Mouse (Mus musculus): ENCODE measurements around the gene Yipf3. TPM values are rescaled to one million over a fixed set of nuclear protein-coding genes. Genes with fewer than 3 reads are reported as not detected.

The Yipf3 gene
- total RNA-seq, 2 experiments from 2014 or later: 83.8 to 97.4 TPM

- DNase-seq (ENCODE audit: extremely low spot score in 1 of 2, low spot score in 1 of 2): no peak
Observed at GRCm38 (mm10) chr17:46278011-46278765, 30.3 kb downstream of the Yipf3 start.

- DNase-seq (ENCODE audit: extremely low spot score in 1 of 2, low spot score in 1 of 2): peak; percentile 73 to 78
Observed at GRCm38 (mm10) chr17:46282483-46283123, 34.7 kb downstream of the Yipf3 start, which contains the start of gene Tjap1. Gene Tjap1 (minus strand): TSS chr17:46283026.

- no peak for DNase-seq (ENCODE audit: extremely low spot score in 1 of 2, low spot score in 1 of 2)
Observed at GRCm38 (mm10) chr17:46283140-46283539, 35.3 kb downstream of the Yipf3 start.

- DNase-seq (ENCODE audit: extremely low spot score in 1 of 2, low spot score in 1 of 2): no peak
Observed at GRCm38 (mm10) chr17:46283911-46284310, 36.0 kb downstream of the Yipf3 start.

GRCm38 (mm10) chr17:46284653-46285052 lies 36.8 kb downstream of the Yipf3 start:
- DNase-seq (ENCODE audit: extremely low spot score in 1 of 2, low spot score in 1 of 2): no peak

- DNase-seq (ENCODE audit: extremely low spot score in 1 of 2, low spot score in 1 of 2): no peak
Observed at GRCm38 (mm10) chr17:46285407-46285806, 37.5 kb downstream of the Yipf3 start.

- no peak for DNase-seq (ENCODE audit: extremely low spot score in 1 of 2, low spot score in 1 of 2)
Observed at GRCm38 (mm10) chr17:46287678-46288095, 39.8 kb downstream of the Yipf3 start.

GRCm38 (mm10) chr17:46296601-46297000 lies 48.7 kb downstream of the Yipf3 start:
- DNase-seq (ENCODE audit: extremely low spot score in 1 of 2, low spot score in 1 of 2): no peak

- DNase-seq (ENCODE audit: extremely low spot score in 1 of 2, low spot score in 1 of 2): no peak
Observed at GRCm38 (mm10) chr17:46297028-46297363, 49.1 kb downstream of the Yipf3 start.

GRCm38 (mm10) chr17:46297364-46298219 lies 49.7 kb downstream of the Yipf3 start, which contains the start of gene Dlk2:
Gene Dlk2 (plus strand): TSS chr17:46297421.
- peak; percentile 45 to 47 for DNase-seq (ENCODE audit: extremely low spot score in 1 of 2, low spot score in 1 of 2)

GRCm38 (mm10) chr17:46298220-46298913 lies 50.5 kb downstream of the Yipf3 start:
- DNase-seq (ENCODE audit: extremely low spot score in 1 of 2, low spot score in 1 of 2): peak; percentile 79 to 89

GRCm38 (mm10) chr17:46301892-46302291 lies 54.0 kb downstream of the Yipf3 start:
- no peak for DNase-seq (ENCODE audit: extremely low spot score in 1 of 2, low spot score in 1 of 2)

Small RNA genes lying within 50 kb of the gene (microRNA-seq; reads per million reads assigned to microRNA genes)
- gene Mir693: 0 to 0.18 reads per million in 2 experiments

Other genes starting within 250 kb of the Yipf3 start
- gene Vegfa, start 215.7 kb upstream of the Yipf3 start, total RNA-seq (2021): 10 to 100 TPM; 56.3 to 62.8 TPM
- gene Mrps18a, start 137.1 kb upstream of the Yipf3 start, total RNA-seq (2021): 10 to 100 TPM; 80.9 to 81.4 TPM
- 10 to 100 TPM; 24.6 to 28.4 TPM for gene Rsph9, start 103.9 kb upstream of the Yipf3 start, total RNA-seq (2021)
- 10 to 100 TPM; 10.7 to 11.0 TPM for gene Mad2l1bp, start 94.5 kb upstream of the Yipf3 start, total RNA-seq (2021)
- gene Gtpbp2, start 87.0 kb upstream of the Yipf3 start, total RNA-seq (2021): 100 to 1,000 TPM in 1 of 2 experiments, 10 to 100 TPM in 1; 91.4 to 124 TPM
- 1 to 10 TPM; 5.9 to 6.0 TPM for gene Polh, start 45.4 kb upstream of the Yipf3 start, total RNA-seq (2021)
- gene Xpo5, start 45.3 kb upstream of the Yipf3 start, total RNA-seq (2021): 10 to 100 TPM; 44.9 to 45.7 TPM
- 10 to 100 TPM; 36.3 to 40.4 TPM for gene Polr1c, start within 50 bp of the Yipf3 start, total RNA-seq (2021)
- 10 to 100 TPM; 69.7 to 72.5 TPM for gene Lrrc73, start 5.5 kb downstream of the Yipf3 start, total RNA-seq (2021)
- gene Tjap1, start 34.9 kb downstream of the Yipf3 start, total RNA-seq (2021): 10 to 100 TPM; 47.6 to 49.6 TPM
- gene Dlk2, start 49.3 kb downstream of the Yipf3 start, total RNA-seq (2021): 10 to 100 TPM; 45.3 to 47.0 TPM
- gene Abcc10, start 80.3 kb downstream of the Yipf3 start, total RNA-seq (2021): 10 to 100 TPM in 1 of 2 experiments, 1 to 10 TPM in 1; 8.8 to 11.7 TPM
- gene Zfp318, start 135.7 kb downstream of the Yipf3 start, total RNA-seq (2021): 10 to 100 TPM; 51.3 to 69.7 TPM
- 1 to 10 TPM; 2.5 to 2.9 TPM for gene Crip3, start 180.8 kb downstream of the Yipf3 start, total RNA-seq (2021)
- gene Slc22a7, start 190.4 kb downstream of the Yipf3 start, total RNA-seq (2021): under 1 TPM in 1 of 2 experiments, not detected in 1; 0.32 TPM
- gene Ttbk1, start 239.6 kb downstream of the Yipf3 start, total RNA-seq (2021): 100 to 1,000 TPM; 112 to 124 TPM
- 1 to 10 TPM; 5.1 to 6.7 TPM for gene Dnph1, start 248.6 kb downstream of the Yipf3 start, total RNA-seq (2021)